Mouse (Mus musculus) kidney, postnatal 25 days (tissue): Measurements from ENCODE around the gene Grin3b.

Experiments
- DNase-seq, 2 experiments: peaks; one replicate each; pipeline ENCODE4 v3.0.0; 2021; ENCODE audit warnings: mixed read lengths in 2 of 2

Gene Grin3b

DNA sequence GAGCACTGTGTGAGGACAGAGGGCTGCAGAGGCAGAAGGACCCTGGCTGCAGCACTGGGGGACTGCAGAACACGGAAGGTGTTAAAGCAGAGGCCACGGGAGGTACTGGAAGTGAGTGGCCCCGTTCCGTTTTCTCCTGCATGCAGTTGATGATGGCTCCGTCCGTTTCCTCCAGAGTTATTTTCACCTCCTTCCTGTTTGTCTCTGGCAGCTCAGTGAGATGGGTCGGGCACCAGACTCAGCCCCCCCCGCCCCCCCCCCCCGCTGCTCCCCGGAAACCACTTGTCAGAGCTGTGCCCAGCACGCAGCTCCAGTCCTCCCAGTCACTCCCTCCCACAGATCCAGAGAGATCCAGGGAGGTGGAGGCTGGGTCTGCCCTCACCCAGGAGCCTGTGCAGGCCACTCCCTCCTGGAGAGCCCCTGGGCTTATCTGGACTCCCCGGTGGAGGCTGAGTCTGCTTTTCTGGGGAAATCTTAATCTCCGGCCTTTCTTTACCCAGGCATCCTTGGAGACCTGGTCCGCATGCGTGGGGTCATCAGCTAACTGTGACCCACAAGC is 48.3 kb downstream of the Grin3b start:
- DNase-seq, result no peak

DNA sequence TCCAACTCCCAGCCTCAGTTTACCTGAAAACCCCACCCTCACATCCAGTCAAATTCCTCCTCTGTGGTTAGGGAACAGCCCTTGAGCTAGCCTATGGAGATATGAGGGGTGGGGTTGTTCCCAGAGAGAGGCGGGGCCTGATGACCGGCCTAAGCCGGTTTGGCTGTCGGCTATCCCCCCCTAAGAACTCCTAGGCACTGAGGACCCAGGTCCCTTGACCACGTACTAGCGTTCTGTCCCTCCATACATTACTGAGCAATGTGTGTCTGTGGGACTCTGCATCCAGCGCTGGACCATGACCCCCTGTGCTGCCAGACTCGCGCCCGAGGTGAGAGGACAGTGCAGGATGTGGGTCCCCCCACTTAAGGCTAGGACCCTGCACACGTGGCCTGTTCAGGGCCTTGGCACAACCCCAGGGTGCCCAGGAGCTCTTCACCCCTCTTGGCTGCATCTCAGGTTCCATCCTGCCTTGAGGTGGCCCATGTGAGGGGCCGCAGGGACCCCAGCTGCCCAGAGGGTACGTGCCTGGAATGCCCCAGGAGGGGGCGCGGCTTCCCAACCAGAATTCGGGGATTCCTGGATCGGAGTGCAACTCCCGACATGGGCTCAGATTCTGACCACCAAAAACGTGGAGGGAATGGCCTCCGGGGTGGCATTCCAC is 49.1 kb downstream of the Grin3b start:
- DNase-seq, result no peak

DNA sequence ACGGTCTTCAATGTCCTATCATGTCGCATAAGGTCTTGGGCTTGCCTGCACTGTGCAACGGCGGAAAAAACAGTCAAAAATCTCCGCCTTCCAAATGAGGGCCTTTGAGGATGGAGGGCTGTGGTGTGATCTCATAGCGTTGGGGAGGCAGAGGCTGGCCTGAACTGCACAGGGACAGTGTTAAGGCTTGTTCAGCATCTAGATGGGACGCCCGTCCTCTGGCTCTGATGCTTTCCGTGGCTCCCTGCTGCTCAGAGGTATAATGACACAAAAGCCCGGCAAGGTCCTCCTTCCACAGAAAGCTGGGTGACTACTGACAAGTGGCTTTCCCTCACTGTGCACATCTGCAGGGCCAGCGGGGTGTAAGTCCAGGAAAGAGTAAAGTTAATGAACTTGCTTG is 49.7 kb downstream of the Grin3b start:
- DNase-seq, result no peak

DNA sequence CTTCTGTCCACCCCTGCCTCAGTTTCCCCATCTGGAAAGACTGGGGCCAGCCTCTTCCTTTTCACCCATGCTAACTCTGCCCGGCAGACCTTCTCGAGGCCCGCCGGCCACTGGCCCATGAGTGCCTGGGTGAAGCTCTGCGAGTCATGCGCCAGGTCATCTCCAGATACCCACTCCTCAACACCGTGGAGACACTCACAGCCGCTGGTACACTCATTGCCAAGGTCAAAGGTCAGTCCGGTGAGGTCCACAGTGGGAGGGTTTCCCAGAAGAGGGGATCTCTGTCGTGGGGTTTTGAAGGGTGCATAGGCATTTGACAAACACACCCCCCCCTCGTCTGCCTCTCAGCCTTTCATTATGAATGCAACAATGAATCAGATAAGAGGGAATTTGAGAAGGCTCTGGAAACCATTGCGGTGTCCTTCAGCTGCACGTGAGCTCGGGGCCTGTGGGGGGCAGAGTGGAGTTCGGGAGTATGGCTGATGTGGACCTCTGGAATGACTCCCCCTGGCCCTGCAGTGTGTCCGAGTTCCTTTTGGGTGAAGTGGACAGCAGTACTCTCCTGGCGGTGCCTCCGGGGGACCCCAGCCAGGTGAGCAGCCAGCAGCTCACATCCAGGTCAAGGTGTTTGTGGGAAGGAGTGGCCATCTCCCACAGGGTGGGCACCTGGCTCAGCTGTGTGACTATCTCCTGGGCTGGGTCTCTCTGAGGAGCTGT is 50.2 kb downstream of the Grin3b start:
- DNase-seq, result no peak

DNA sequence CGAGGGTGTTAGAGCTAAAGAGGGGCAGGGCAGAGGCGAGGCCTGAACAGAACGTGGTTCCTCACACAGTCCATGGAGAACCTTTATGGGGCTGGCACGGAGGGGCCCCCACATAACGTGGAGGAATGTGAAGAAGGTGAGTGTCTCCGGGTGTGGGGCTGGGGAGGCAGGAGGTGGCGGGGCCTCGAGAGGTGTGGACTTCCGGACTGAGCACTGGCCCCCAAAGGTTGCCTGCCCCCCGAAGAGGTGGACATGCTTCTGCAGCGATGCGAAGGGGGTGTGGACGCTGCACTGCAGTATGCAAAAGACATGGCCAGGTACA is 50.8 kb downstream of the Grin3b start:
- DNase-seq, result no peak

DNA sequence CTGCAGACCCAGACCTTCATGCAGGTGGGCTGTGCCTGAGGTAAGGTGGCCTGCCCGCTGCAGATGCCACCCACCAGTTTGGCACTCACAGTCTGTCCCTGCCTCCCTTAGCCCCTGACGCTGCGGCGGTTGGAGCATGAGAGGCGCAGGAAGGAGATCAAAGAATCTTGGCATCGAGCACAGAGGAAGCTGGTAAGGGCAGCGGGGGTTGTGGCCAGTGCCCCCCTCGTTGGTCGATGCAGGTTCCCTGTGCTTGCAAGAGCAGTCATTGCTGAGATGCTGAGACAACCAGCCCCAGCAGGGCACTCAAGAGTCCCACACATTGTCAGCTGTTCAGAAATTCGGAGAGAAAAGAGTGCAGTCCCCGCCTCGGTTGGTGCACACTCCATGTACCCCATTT is 51.6 kb downstream of the Grin3b start:
- DNase-seq, result no peak

DNA sequence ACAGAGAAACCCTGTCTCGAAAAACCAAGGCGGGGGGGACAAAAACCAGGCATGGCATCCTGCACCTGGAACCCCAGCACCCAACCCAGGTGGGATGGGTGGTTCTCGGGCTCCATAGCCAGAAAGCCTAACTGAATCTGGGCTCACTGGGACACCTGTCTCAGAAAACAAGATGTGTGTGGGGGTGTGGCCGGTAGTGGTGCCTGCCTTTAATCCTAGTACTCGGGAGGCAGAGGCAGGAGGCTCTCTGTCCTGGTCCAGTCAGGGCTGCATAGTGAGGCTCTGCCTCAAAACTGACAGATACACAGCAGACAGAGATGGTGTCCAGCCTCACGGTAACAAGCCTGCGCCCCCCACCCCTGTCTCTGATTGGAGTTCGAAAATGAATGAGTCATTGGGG is 52.3 kb downstream of the Grin3b start:
- DNase-seq, result no peak

DNA sequence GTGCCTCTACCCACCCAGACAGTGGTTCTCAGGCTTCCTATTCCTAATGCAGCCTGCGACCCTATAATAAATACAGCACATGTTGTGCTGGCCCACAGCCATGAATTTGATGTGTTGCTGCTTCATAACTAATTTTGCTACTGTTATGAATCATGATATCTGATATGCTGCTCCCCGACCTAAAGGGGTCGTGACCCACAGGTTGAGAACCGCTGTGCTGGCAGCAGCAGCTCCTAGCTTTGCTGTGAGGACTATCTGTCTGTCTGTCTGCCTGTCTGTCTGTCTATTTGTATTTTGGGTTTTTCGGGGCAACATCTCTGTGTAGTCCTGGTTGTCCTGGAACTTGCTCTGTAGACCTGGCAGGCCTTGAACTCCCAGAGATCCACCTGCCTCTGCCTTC is 53.2 kb downstream of the Grin3b start:
- DNase-seq, result no peak

DNA sequence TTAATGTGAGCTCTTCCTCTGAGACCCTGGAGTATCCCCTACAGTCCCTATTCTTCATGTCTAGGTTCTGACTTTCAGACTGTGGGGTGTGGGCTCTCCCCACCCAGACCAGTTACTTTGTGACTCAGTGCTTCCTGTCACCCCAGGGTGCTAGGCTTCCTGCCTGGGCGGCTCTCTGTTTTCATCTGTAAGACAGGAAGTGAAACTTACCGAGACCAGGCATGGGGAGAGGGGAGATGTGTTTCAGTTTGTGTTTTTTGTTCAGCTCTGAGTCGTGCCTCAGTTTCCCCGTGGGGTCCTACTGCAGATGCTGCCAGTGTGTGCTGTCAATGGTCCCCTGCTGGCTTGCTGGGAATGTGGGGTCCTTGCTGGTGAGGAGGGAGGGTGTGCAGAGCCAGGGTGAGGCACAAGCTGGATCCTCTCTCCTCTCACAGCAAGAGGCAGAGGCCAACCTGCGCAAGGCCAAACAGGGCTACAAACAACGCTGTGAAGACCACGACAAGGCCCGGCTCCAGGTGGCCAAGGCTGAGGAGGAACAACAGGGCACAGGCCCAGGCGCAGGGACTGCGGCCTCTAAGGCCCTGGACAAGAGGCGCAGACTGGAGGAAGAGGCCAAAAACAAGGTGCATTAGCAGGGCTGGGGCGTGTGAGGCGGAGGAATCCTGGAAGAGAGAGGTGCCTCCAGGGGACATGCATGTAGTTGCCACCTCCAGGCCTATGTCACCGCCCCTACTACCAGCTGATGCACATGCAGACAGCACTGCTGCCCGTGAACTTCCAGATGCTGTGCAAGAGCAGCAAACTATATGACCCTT is 53.9 kb downstream of the Grin3b start:
- DNase-seq, result no peak

DNA sequence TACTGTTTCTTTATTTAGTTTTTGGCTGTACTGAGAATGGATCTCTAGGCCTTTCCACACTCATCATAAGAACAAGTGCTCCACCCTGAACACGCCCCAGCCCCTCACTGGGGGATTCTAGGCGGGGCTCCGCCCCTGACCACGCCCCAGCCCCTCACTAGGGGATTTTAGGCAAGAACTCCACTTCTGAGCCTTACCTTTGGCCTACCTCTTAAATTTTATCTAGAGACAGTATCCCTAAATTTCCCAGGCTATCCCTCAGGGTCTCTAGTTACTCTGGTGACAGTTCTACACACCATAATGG is 54.5 kb downstream of the Grin3b start:
- no peak for DNase-seq

DNA sequence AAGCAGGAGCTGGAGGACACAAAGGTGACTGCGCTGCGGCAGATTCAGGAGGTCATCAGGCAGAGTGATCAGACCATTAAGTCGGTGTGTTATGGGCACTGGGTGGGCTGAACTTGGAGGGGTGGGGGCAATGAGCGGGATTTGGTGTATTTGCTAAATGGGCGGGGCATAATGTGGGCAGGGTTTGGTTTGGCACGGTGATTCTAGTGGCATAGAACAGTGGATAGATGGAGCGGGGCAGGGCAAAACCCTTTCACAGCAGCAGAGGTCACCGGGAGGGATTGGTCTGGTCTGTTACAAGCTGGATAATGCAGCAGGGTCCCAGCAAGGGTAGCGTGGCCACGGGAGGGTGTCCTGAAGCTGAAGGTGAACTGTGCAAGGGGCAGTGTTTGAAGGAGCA is 54.9 kb downstream of the Grin3b start:
- DNase-seq, result no peak

DNA sequence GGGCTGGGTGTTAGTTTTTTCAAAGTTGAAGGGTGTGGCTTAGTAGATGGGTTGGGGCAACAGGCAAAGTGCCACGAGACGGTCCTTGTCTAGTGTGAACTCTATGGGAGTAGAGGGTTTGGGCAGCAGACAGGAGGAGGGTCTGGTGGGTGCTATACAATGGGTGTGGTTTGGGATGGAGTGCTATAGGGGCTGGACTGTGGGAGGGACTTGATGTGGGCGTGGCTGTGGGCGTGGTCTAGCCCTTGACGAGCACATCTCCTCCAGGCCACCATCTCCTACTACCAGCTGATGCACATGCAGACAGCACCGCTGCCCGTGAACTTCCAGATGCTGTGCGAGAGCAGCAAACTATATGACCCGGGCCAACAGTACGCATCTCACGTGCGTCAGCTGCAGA is 55.4 kb downstream of the Grin3b start:
- no peak for DNase-seq
